ENCODE assay signal across 8 mouse cellular contexts in genomic region chr2:163203635-163204547, GRCm38 (mm10). TPM values are rescaled to one million over a fixed set of nuclear protein-coding genes. Genes with fewer than 3 reads are reported as not detected.
DNase-seq lines count a peak whose midpoint lies in the region; ATAC-seq lines count a peak whose summit lies in the region.

No protein-coding gene starts in this region.

- peaks cover 33% of the 10 kb centered on the region for H3K4me1 ChIP-seq in lung, embryonic 15.5 days
- H3K4me1 ChIP-seq in stomach, embryonic 14.5 days (ENCODE audit: control insufficient read depth, insufficient read depth, low read length): peaks cover 2% of the 10 kb centered on the region; the same call in 1 of the 2 replicates

- H3K36me3 ChIP-seq in lung, embryonic 15.5 days: no peaks in the 10 kb centered on the region
- H3K36me3 ChIP-seq in stomach, embryonic 14.5 days (ENCODE audit: control insufficient read depth, insufficient read depth, low read length): no peaks in the 10 kb centered on the region

- H3K4me3 ChIP-seq in lung, embryonic 15.5 days: peak overlapping the region; percentile 60
- peak overlapping the region; percentile 41 for H3K4me3 ChIP-seq in stomach, embryonic 14.5 days (ENCODE audit: low read depth, low read length)

- peak overlapping the region; percentile 39 for H3K9ac ChIP-seq in lung, embryonic 15.5 days
- peak overlapping the region; percentile 2; the same call in 1 of the 2 replicates for H3K9ac ChIP-seq in stomach, embryonic 14.5 days (replicated peaks; ENCODE audit: low read depth, low read length)

- intact Hi-C loops in gastrocnemius, postnatal 36 days (cut with DNase I): no loop called here

- H3K9me3 ChIP-seq in lung, embryonic 15.5 days: peaks cover 5% of the 10 kb centered on the region; the same call in 1 of the 2 replicates
- H3K9me3 ChIP-seq in stomach, embryonic 14.5 days (ENCODE audit: control insufficient read depth, low read depth, low read length): no peaks in the 10 kb centered on the region; the same call in 1 of the 2 replicates

- 0 out of 2 replicates have a peak, but pooled peaks have one; percentile 3 for ATAC-seq in lung, embryonic 15.5 days (ENCODE audit: borderline replicate concordance, extremely low read depth, low FRiP score, low TSS enrichment)
- ATAC-seq in stomach, embryonic 14.5 days (ENCODE audit: insufficient number of reproducible peaks, insufficient read depth, low FRiP score, low read depth): no peak

- 1% methylated on average over 75 of the region's 75 CpGs for WGBS in lung, embryonic 15.5 days
- WGBS in stomach, embryonic 14.5 days: 3% methylated on average over 75 of the region's 75 CpGs

- no peak overlapping the region for H3K27ac ChIP-seq in lung, embryonic 15.5 days
- H3K27ac ChIP-seq in stomach, embryonic 14.5 days (ENCODE audit: low read length): no peak overlapping the region

- peak overlapping the region; percentile 98 for H3K4me2 ChIP-seq in lung, embryonic 15.5 days
- peak overlapping the region; percentile 88 for H3K4me2 ChIP-seq in stomach, embryonic 14.5 days (replicated peaks; ENCODE audit: low read depth, low read length)

- H3K27me3 ChIP-seq in lung, embryonic 15.5 days: peaks cover 43% of the 10 kb centered on the region
- H3K27me3 ChIP-seq in stomach, embryonic 14.5 days (ENCODE audit: control insufficient read depth, insufficient read depth, low read length): peaks cover 13% of the 10 kb centered on the region; the same call in 1 of the 2 replicates

- DNase-seq in adrenal gland, adult 2 months: peak; percentile 39
- DNase-seq in adrenal gland, adult 18-20 months (ENCODE audit: low spot score in 2 of 2): no peak
- DNase-seq in thymus, postnatal 0 days (ENCODE audit: low spot score): peak; percentile 23
- no peak for DNase-seq in thymus, postnatal 10 days (ENCODE audit: low spot score in 2 of 2)
- DNase-seq in heart, postnatal 4 days: peak; percentile 17
- DNase-seq in gastrocnemius, postnatal 36 days: no peak

RNA-seq across cellular contexts. Expression of gene Tox2, which starts 1.0 kb away (rescaled TPM):
- 1 to 10 TPM; 4.0 to 7.4 TPM for total RNA-seq in adrenal gland, adult 2 months (2021)
- polyA plus RNA-seq in adrenal gland, adult 2 months (2012; rRNA removed): 8.0 and 32.8 TPM in 2 replicates
- 10 to 100 TPM in 1 of 2 experiments, 1 to 10 TPM in 1; 4.1 to 24.2 TPM for total RNA-seq in adrenal gland, adult 18-20 months (2021)
- polyA plus RNA-seq in thymus, postnatal 0 days (2015; fragmentation: Nextera tagmentation; extraction: Ambion mirVana): 2.7 and 3.5 TPM in 2 replicates
- total RNA-seq in heart, postnatal 4 days (2021): 1 to 10 TPM; 4.1 to 5.6 TPM
- polyA plus RNA-seq in lung, embryonic 15.5 days (2015; fragmentation: Nextera tagmentation; extraction: Ambion mirVana): 2.8 and 3.3 TPM in 2 replicates
- 5.6 and 7.1 TPM in 2 replicates for polyA plus RNA-seq in stomach, embryonic 14.5 days (2014; fragmentation: Nextera tagmentation; extraction: Ambion mirVana)
- total RNA-seq in gastrocnemius, postnatal 36 days (2021): under 1 TPM in 1 of 2 experiments, not detected in 1; 0.20 TPM

Comparison
In these comparisons a context has a peak if more than half of its experiments do, and no peak if none do; other contexts are left out.
1. DNase-seq: peak in adrenal gland, adult 2 months (single experiment), thymus, postnatal 0 days (single experiment) and heart, postnatal 4 days (single experiment); none in adrenal gland, adult 18-20 months (0 of 2), thymus, postnatal 10 days (0 of 2) and gastrocnemius, postnatal 36 days (0 of 2).
2. RNA of gene Tox2, which starts 1.0 kb away (total RNA-seq): 4.1 to 24.2 TPM in adrenal gland, adult 18-20 months, 4.0 to 7.4 TPM in adrenal gland, adult 2 months and 4.1 to 5.6 TPM in heart, postnatal 4 days; 0.20 TPM in gastrocnemius, postnatal 36 days; every median in the first group is over 4 times any median in the second.